In the genomic region with DNA sequence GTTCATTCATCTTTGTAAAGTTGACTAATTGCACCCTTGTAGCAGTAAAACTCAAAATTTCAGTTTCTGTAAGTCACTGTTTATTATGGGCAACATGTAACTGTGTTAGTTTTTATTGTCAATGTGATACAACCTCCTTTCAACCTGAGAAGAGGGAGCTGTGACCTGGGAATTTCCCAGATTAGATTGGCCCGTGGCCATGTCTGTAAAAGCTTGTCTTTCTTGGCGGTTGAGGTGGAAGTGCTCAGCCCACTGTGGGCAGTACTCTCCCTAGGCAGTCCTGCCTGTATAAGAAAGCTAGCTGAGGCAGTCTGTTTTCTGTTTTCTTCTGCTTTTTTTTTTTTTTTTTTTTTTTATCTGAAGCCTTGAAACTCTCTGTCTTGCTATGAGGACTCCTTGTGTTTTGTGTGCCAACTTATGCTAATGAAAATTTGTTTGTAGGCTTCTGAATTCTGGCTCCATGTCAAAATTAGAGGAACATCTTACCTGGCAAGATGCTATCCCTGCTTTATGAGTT, we compare ENCODE assay signal across 8 mouse cellular contexts. TPM values are rescaled to one million over a fixed set of nuclear protein-coding genes. Genes with fewer than 3 reads are reported as not detected.
DNase-seq lines count a peak whose midpoint lies in the region; ATAC-seq and TF ChIP-seq lines count a peak whose summit lies in the region.

No protein-coding gene starts in this region.

- no peaks in the 10 kb centered on the region for H3K9me3 ChIP-seq in lung, embryonic 16.5 days (ENCODE audit: control insufficient read depth, low read length)
- no peaks in the 10 kb centered on the region for H3K9me3 ChIP-seq in forebrain, embryonic 12.5 days
- no peaks in the 10 kb centered on the region for H3K9me3 ChIP-seq in limb, embryonic 15.5 days

- no peak for ATAC-seq in lung, embryonic 16.5 days (ENCODE audit: low read depth)
- ATAC-seq in forebrain, embryonic 12.5 days (ENCODE audit: low FRiP score) = no peak
- ATAC-seq in limb, embryonic 15.5 days (ENCODE audit: insufficient number of reproducible peaks, low FRiP score, low TSS enrichment, low read depth) = no peak

- peak overlapping the region; percentile 65 for H3K4me2 ChIP-seq in lung, embryonic 16.5 days (ENCODE audit: low read depth, low read length)
- peak overlapping the region; percentile 74 for H3K4me2 ChIP-seq in forebrain, embryonic 12.5 days
- peak overlapping the region; percentile 54 for H3K4me2 ChIP-seq in limb, embryonic 15.5 days

- no peak for TF ChIP-seq POLR2A in lung, adult 2 months (IDR thresholded peaks at IDR 0.05; ENCODE audit: borderline replicate concordance, extremely low read depth, low read depth, low read length)

- H3K27me3 ChIP-seq in lung, embryonic 16.5 days (ENCODE audit: control insufficient read depth, insufficient read depth, low read depth, low read length) = no peaks in the 10 kb centered on the region
- no peaks in the 10 kb centered on the region for H3K27me3 ChIP-seq in forebrain, embryonic 12.5 days
- no peaks in the 10 kb centered on the region for H3K27me3 ChIP-seq in limb, embryonic 15.5 days

- H3K36me3 ChIP-seq in lung, embryonic 16.5 days (ENCODE audit: control insufficient read depth, insufficient read depth, low read length) = no peaks in the 10 kb centered on the region
- H3K36me3 ChIP-seq in forebrain, embryonic 12.5 days (replicated peaks) = peaks cover 20% of the 10 kb centered on the region
- H3K36me3 ChIP-seq in limb, embryonic 15.5 days = peaks cover 10% of the 10 kb centered on the region; the same call in 1 of the 2 replicates

- H3K9ac ChIP-seq in lung, embryonic 16.5 days (ENCODE audit: low read length) = no peak overlapping the region
- no peak overlapping the region for H3K9ac ChIP-seq in forebrain, embryonic 12.5 days
- H3K9ac ChIP-seq in limb, embryonic 15.5 days = no peak overlapping the region

- peaks cover 11% of the 10 kb centered on the region for H3K4me1 ChIP-seq in lung, embryonic 16.5 days (replicated peaks; ENCODE audit: control insufficient read depth, insufficient read depth, low read length)
- H3K4me1 ChIP-seq in lung, adult 2 months (ENCODE audit: control insufficient read depth, insufficient read depth, low read length) = peaks cover 3% of the 10 kb centered on the region; the same call in 1 of the 2 replicates
- peaks cover 27% of the 10 kb centered on the region for H3K4me1 ChIP-seq in forebrain, embryonic 12.5 days
- H3K4me1 ChIP-seq in limb, embryonic 15.5 days = peaks cover 10% of the 10 kb centered on the region; the same call in 1 of the 2 replicates

- H3K27ac ChIP-seq in lung, embryonic 16.5 days (ENCODE audit: low read length) = no peak overlapping the region
- H3K27ac ChIP-seq in forebrain, embryonic 12.5 days = no peak overlapping the region
- no peak overlapping the region for H3K27ac ChIP-seq in limb, embryonic 15.5 days

- DNase-seq in lung, adult 2 months = no peak
- peak; percentile 57 for DNase-seq in testis, postnatal 10 days (ENCODE audit: low spot score)
- no peak for DNase-seq in adrenal gland, postnatal 36 days
- no peak for DNase-seq in urinary bladder, postnatal 10 days (ENCODE audit: low spot score)
- no peak for DNase-seq in gastrocnemius, postnatal 4 days (ENCODE audit: low spot score in 2 of 2)

- 60% methylated on average over 2 of the region's 2 CpGs for WGBS in lung, embryonic 16.5 days
- WGBS in lung, adult 2 months = 67% methylated on average over 2 of the region's 2 CpGs
- 88% methylated on average over 2 of the region's 2 CpGs for WGBS in forebrain, embryonic 12.5 days
- whole genome bisulfite sequencing in limb, embryonic 15.5 days = 62% methylated on average over 2 of the region's 2 CpGs

- no peak for TF ChIP-seq CTCF in lung, adult 2 months (IDR thresholded peaks at IDR 0.05; ENCODE audit: insufficient read depth, low read length)

- H3K4me3 ChIP-seq in lung, embryonic 16.5 days (ENCODE audit: low read length) = peak overlapping the region; percentile 81
- H3K4me3 ChIP-seq in lung, adult 2 months (replicated peaks; ENCODE audit: extremely low read depth, low read depth, low read length) = no peak overlapping the region
- peak overlapping the region; percentile 92 for H3K4me3 ChIP-seq in forebrain, embryonic 12.5 days (replicated peaks)
- peak overlapping the region; percentile 93; the same call in 1 of the 2 replicates for H3K4me3 ChIP-seq in limb, embryonic 15.5 days

RNA-seq across cellular contexts. Expression of a gene that starts 2.1 kb away (rescaled TPM):
- polyA plus RNA-seq in lung, embryonic 16.5 days (2015; fragmentation: Nextera tagmentation; extraction: Ambion mirVana) = 37.6 and 39.0 TPM in 2 replicates
- polyA plus RNA-seq in lung, adult 2 months (2012; rRNA removed) = 17.9 and 21.5 TPM in 2 replicates
- 146 and 158 TPM in 2 replicates for polyA plus RNA-seq in forebrain, embryonic 12.5 days (2016; fragmentation: Nextera tagmentation; extraction: Ambion mirVana)
- polyA plus RNA-seq in limb, embryonic 15.5 days (2015; fragmentation: Nextera tagmentation; extraction: Ambion mirVana) = 47.2 and 47.9 TPM in 2 replicates
- total RNA-seq in adrenal gland, postnatal 36 days (2021) = 10 to 100 TPM; 39.7 to 44.5 TPM
- total RNA-seq in gastrocnemius, postnatal 4 days (2021) = 100 to 1,000 TPM; 116 to 132 TPM
